26 mouse cellular contexts compared by ENCODE assay signal in the genomic region with DNA sequence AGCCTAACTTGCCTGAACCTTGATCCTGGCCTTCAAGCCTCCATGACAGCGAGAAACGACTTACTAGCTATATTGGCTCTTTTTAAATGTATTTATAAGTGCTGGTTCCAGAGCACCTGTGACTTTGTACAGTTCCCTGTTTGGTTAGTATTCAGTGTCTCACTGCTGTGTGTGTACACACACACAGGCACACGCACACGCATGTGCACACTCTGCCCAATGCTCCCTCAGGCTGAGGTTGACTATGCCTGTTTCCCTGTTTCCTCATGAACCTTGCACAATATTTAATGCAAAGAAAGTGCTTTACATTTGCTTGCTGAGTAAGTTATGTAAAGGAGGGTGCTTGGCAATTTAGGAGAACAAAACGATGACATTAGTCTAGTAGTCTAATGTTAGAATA.
"Had no signal": no experiment of that assay in that cellular context is flagged by ENCODE, and none has a peak within 500 bp of the region (broad histone marks: within the 10 kb centered on the region; RNA-seq: fewer than 3 reads in every experiment).

No protein-coding gene starts in this region.

- H3K9ac ChIP-seq: heart, embryonic 13.5 days; heart, embryonic 15.5 days; hindbrain, embryonic 12.5 days; hindbrain, embryonic 14.5 days; limb, embryonic 12.5 days; liver, embryonic 13.5 days had no signal

- ATAC-seq: hindbrain, embryonic 16.5 days; inflammation-experienced regulatory T-cells, adult 6 months; intestine, embryonic 16.5 days had no signal

- H3K4me3 ChIP-seq: heart, adult 2 months; heart, embryonic 13.5 days; heart, embryonic 15.5 days; hindbrain, embryonic 10.5 days; hindbrain, embryonic 12.5 days; layer of hippocampus, adult 2 months; left cerebral cortex, adult 2 months; limb, embryonic 10.5 days; limb, embryonic 12.5 days; liver, embryonic 13.5 days had no signal

- H3K4me2 ChIP-seq: heart, embryonic 11.5 days; heart, embryonic 13.5 days; heart, embryonic 15.5 days; hindbrain, embryonic 12.5 days; hindbrain, embryonic 14.5 days; limb, embryonic 12.5 days; liver, embryonic 11.5 days; liver, embryonic 13.5 days had no signal

- H3K36me3 ChIP-seq: heart, embryonic 13.5 days; heart, embryonic 15.5 days; hindbrain, embryonic 10.5 days; hindbrain, embryonic 12.5 days; limb, embryonic 10.5 days; limb, embryonic 12.5 days; liver, embryonic 13.5 days had no signal

- DNase-seq: gastrocnemius, postnatal 14 days; gastrocnemius, postnatal 36 days; heart, adult 2 months; heart, postnatal 14 days; heart, postnatal 36 days; kidney, adult 18-20 months; kidney, adult 8-10 months; kidney, postnatal 10 days; kidney, postnatal 25 days; kidney, postnatal 4 days; liver; liver, embryonic 13.5 days had no signal

- H3K9me3 ChIP-seq: heart, embryonic 13.5 days; heart, embryonic 15.5 days; hindbrain, embryonic 10.5 days; hindbrain, embryonic 12.5 days; limb, embryonic 10.5 days; limb, embryonic 12.5 days; liver, embryonic 13.5 days had no signal

- H3K27me3 ChIP-seq: heart, embryonic 13.5 days; heart, embryonic 15.5 days; hindbrain, embryonic 12.5 days; limb, embryonic 12.5 days; liver, embryonic 13.5 days had no signal

- H3K27ac ChIP-seq: heart, adult 2 months; heart, embryonic 13.5 days; heart, embryonic 15.5 days; hindbrain, embryonic 10.5 days; hindbrain, embryonic 12.5 days; hindbrain, embryonic 14.5 days; layer of hippocampus, adult 2 months; left cerebral cortex, adult 2 months; limb, embryonic 10.5 days; limb, embryonic 12.5 days; liver, embryonic 13.5 days had no signal
